Mouse (Mus musculus): Measurements from ENCODE around the gene Arl14ep.

DNA sequence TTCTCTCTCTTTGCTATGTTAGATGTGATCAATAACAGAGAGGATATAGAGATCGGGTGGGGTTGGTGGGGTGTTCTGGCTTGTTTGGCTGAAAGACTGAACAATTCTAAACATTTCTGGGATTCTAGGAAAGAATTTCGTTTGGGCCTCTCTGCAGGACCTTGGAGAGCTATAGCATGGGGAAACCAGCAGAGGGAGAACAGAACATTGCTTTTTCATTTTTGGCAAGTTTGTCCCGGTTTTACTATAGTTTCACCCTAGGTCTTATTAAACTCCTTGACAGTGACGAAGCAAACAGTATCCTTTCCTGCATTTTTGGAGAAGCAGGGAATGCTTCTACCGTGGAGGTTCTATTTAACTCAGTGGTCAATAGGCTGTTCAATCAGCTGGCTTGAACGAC, 8.3 kb upstream of the Arl14ep start:
- no peak for TF ChIP-seq POLR2A (IDR thresholded peaks at IDR 0.05; ENCODE audit: borderline replicate concordance, low read depth, low read length)
- no peak for TF ChIP-seq CTCF (IDR thresholded peaks at IDR 0.05; ENCODE audit: low read depth, low read length)

Data from bone marrow macrophage, adult 2 months (primary cell).